Mouse (Mus musculus): ENCODE measurements around the gene Apol9b. TPM values are rescaled to one million over a fixed set of nuclear protein-coding genes. Genes with fewer than 3 reads are reported as not detected.
"Not testable (repeated sequence)": the region's sequence is repeated elsewhere in the genome, so short reads cannot be mapped to it uniquely, and the experiment has no call there.

The Apol9b gene
- not detected in 2 replicates for polyA plus RNA-seq (2014; fragmentation: Nextera tagmentation; extraction: Ambion mirVana)

DNA sequence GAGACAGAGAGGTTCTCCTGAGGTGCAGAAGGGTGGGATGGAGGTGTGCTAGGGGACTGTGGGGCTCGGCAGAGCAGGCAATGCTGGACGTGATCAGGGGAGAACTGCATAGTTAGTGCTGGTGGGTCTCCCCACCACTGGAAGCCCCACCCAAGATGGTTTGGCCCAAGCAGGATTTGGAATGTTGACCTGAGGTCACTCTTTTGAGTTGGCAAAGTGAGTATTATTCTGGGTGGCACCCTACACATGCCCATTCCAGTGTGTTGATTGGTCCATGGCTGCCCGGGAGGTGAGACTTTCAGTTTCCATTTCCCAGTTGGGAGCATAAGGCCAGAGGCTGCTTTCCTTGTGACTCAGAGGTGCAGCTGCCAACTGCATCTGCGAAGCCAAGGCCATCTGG lies at the start of gene Apol9b:
Gene Apol9b, plus strand, starts transcription at position 301 of the 400 bp plus-strand sequence.
- not testable (repeated sequence) for H3K9me3 ChIP-seq (ENCODE audit: control insufficient read depth, low read length); H3K4me1 ChIP-seq (ENCODE audit: control insufficient read depth, insufficient read depth, low read length); H3K27ac ChIP-seq (replicated peaks; ENCODE audit: low read depth, low read length); DNase-seq; H3K36me3 ChIP-seq (ENCODE audit: control insufficient read depth, insufficient read depth, low read length); ATAC-seq (ENCODE audit: low FRiP score, low TSS enrichment); H3K4me2 ChIP-seq (ENCODE audit: low read length); H3K27me3 ChIP-seq (ENCODE audit: control insufficient read depth, insufficient read depth, low read length); H3K4me3 ChIP-seq (replicated peaks; ENCODE audit: low read depth, low read length); H3K9ac ChIP-seq (replicated peaks; ENCODE audit: low read length)
- WGBS, result 86% methylated on average over 1 of the region's 4 CpGs

DNA sequence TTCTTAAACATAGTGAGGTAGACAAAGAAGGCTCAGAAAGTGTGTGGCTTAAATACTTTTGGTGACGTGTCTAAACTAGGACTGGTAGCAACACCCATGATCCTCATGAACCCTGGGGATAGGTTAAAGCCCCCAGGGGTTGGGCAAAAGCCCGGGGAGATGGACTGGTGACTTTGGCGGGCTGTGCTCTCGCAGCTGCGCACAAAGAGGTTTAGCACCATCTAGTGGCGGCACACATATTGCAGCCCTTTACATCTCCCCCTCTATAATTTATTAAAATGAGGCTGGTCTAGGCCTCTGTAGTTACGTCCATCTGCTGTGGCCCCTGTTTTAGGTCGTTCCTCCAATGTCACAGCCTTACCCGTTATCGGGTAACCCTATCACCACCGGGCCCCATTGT lies 44.9 kb upstream of the Apol9b start:
- WGBS, result 15% methylated on average over 8 of the region's 11 CpGs
- H3K9ac ChIP-seq (replicated peaks; ENCODE audit: low read length); H3K4me3 ChIP-seq (replicated peaks; ENCODE audit: low read depth, low read length); H3K27ac ChIP-seq (replicated peaks; ENCODE audit: low read depth, low read length); H3K4me2 ChIP-seq (ENCODE audit: low read length); H3K27me3 ChIP-seq (ENCODE audit: control insufficient read depth, insufficient read depth, low read length); ATAC-seq (ENCODE audit: low FRiP score, low TSS enrichment); H3K4me1 ChIP-seq (ENCODE audit: control insufficient read depth, insufficient read depth, low read length); H3K9me3 ChIP-seq (ENCODE audit: control insufficient read depth, low read length); H3K36me3 ChIP-seq (ENCODE audit: control insufficient read depth, insufficient read depth, low read length): not testable (repeated sequence)
- peak; percentile 71 for DNase-seq

DNA sequence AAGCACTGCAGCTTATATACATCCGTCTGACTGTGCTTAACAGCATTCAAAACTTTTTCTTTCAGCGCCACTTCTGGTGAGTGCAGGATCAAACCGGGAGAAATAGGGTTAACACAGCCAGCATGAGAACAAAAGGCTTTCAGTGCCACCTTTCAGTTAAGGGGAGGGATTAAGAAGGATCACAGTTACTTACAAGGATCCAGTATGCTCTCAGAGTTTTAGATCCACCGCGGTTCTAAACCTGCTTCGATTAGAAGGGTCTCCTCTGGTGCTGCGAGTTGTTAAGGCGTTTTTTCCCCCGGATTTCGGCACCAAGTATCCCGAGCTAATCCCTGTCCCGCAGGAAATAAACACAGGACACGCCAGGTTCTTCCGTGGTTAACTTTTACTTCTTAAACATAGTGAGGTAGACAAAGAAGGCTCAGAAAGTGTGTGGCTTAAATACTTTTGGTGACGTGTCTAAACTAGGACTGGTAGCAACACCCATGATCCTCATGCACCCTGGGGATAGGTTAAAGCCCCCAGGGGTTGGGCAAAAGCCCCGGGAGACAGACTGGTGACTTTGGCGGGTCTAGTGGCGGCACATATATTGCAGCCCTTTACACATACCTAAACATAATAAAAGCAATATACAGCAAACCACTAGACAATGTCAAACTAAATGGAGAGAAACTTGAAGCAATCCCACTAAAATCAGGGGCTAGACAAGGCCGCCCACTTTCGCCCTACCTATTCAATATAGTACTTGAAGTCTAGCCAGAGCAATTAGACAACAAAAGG lies 37.1 kb upstream of the Apol9b start:
- H3K9ac ChIP-seq (replicated peaks; ENCODE audit: low read length); H3K9me3 ChIP-seq (ENCODE audit: control insufficient read depth, low read length); ATAC-seq (ENCODE audit: low FRiP score, low TSS enrichment); H3K4me1 ChIP-seq (ENCODE audit: control insufficient read depth, insufficient read depth, low read length); H3K36me3 ChIP-seq (ENCODE audit: control insufficient read depth, insufficient read depth, low read length); H3K27me3 ChIP-seq (ENCODE audit: control insufficient read depth, insufficient read depth, low read length); H3K27ac ChIP-seq (replicated peaks; ENCODE audit: low read depth, low read length): not testable (repeated sequence)
- Histone ChIP-seq H3K4me2 (ENCODE audit: low read length) (peak overlapping the region; percentile 42), H3K4me3 (replicated peaks; ENCODE audit: low read depth, low read length) (0 out of 2 replicates have a peak overlapping the region, but pooled peaks have one; percentile 0)
- 8% methylated on average over 19 of the region's 20 CpGs for WGBS
- peak; percentile 41 for DNase-seq

DNA sequence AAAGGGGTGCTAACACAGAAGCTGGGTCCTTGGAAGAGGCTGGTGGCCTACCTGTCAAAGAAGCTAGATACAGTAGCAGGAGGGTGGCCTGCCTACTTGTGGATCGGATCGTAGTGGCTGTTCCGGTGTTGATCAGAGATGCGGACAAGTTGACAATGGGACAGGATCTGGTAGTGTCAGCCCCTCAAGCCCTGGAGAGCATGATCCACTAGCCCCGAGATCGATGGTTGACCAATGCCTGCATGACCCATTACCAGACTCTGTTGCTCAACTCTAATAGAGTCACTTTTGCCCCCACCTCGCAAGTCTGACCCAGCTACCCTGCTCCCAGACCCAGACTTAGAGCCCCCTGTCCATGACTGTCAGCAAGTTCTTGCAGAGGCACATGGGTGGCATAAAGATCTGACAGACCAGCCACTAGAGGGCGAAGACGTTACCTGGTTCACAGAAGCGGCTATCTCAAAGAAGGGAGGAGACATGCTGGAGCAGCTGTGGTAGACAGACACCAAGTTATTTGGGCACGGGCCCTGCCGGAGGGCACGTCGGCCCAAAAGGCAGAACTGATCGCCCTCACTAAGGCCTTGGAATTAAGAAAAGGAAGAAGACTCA lies 34.0 kb upstream of the Apol9b start:
- H3K36me3 ChIP-seq (ENCODE audit: control insufficient read depth, insufficient read depth, low read length); H3K4me1 ChIP-seq (ENCODE audit: control insufficient read depth, insufficient read depth, low read length); H3K9ac ChIP-seq (replicated peaks; ENCODE audit: low read length); H3K27me3 ChIP-seq (ENCODE audit: control insufficient read depth, insufficient read depth, low read length); ATAC-seq (ENCODE audit: low FRiP score, low TSS enrichment); H3K4me2 ChIP-seq (ENCODE audit: low read length); H3K9me3 ChIP-seq (ENCODE audit: control insufficient read depth, low read length); H3K4me3 ChIP-seq (replicated peaks; ENCODE audit: low read depth, low read length); H3K27ac ChIP-seq (replicated peaks; ENCODE audit: low read depth, low read length): not testable (repeated sequence)
- WGBS, result 53% methylated on average over 12 of the region's 15 CpGs
- peak; percentile 12 for DNase-seq

DNA sequence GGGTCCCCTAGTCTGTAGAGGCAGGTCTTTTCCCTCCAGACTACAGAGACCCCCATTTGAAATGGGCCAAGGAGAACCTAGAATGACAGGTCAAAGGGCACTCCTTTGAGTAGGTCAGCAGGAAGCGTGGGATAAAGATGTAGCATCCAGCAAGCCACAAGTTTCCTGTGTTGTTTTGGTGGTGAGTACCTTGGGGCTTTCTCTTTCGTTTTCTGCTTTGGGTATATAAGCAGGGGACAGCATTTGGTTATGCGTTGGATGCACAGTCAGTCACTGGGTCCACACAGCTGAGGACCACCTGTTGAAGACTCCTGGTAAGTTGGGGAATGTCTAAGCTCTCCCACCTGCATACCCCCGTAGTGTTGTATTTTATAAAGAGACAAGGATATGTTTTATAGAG lies 30.2 kb upstream of the Apol9b start, which contains the start of gene Apol7e:
Gene Apol7e, plus strand, starts transcription at position 202 of the 400 bp plus-strand sequence.
- H3K27ac ChIP-seq (replicated peaks; ENCODE audit: low read depth, low read length); H3K27me3 ChIP-seq (ENCODE audit: control insufficient read depth, insufficient read depth, low read length); DNase-seq; H3K4me3 ChIP-seq (replicated peaks; ENCODE audit: low read depth, low read length); H3K4me1 ChIP-seq (ENCODE audit: control insufficient read depth, insufficient read depth, low read length); ATAC-seq (ENCODE audit: low FRiP score, low TSS enrichment); H3K9ac ChIP-seq (replicated peaks; ENCODE audit: low read length); H3K36me3 ChIP-seq (ENCODE audit: control insufficient read depth, insufficient read depth, low read length); H3K4me2 ChIP-seq (ENCODE audit: low read length); H3K9me3 ChIP-seq (ENCODE audit: control insufficient read depth, low read length): not testable (repeated sequence)
- 73% methylated on average over 4 of the region's 4 CpGs for WGBS

DNA sequence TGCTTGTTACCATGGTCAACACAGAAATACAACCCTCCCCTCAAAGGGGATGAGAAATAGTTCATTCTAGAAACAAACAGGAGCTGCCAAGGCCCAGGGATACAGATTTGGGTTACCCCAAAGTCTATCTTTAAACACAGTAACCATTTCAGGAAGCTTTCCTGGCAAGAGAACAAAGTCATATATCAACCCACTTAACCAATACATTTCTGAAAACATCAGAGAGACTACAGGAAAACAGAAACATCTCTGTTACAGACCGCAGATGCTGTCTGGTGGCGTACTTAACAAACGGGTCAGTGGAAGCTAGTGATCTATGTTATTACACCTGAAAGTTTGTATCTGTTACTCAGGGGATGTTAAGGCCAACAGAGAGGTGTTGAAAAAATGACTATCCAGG lies 23.5 kb upstream of the Apol9b start:
- H3K4me2 ChIP-seq (ENCODE audit: low read length); H3K9me3 ChIP-seq (ENCODE audit: control insufficient read depth, low read length); H3K27me3 ChIP-seq (ENCODE audit: control insufficient read depth, insufficient read depth, low read length); H3K4me1 ChIP-seq (ENCODE audit: control insufficient read depth, insufficient read depth, low read length); H3K27ac ChIP-seq (replicated peaks; ENCODE audit: low read depth, low read length); ATAC-seq (ENCODE audit: low FRiP score, low TSS enrichment); H3K9ac ChIP-seq (replicated peaks; ENCODE audit: low read length); H3K4me3 ChIP-seq (replicated peaks; ENCODE audit: low read depth, low read length); H3K36me3 ChIP-seq (ENCODE audit: control insufficient read depth, insufficient read depth, low read length); DNase-seq: not testable (repeated sequence)
- WGBS, result 95% methylated on average over 3 of the region's 3 CpGs

DNA sequence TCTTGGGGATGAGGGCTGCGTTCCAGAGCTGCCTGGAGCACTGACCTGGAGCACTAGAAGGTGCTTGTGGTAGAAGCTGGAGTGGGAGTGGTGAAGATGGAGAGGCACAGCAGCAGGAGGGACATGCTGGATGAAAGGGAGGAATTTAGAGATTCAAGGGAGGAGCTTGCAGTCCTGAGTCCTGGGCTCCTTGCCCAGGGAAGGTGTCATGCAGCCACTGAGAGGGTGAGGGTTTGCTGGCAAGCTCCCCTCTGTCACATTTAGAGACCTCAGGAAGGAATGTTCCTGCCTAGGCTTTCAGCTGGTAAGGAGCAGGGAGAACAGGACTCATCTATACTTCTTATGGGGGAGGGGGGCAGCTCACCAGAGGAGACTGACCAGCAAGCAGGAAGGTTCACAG lies 19.9 kb upstream of the Apol9b start:
- not testable (repeated sequence) for H3K4me1 ChIP-seq (ENCODE audit: control insufficient read depth, insufficient read depth, low read length); H3K9ac ChIP-seq (replicated peaks; ENCODE audit: low read length); H3K4me2 ChIP-seq (ENCODE audit: low read length); H3K9me3 ChIP-seq (ENCODE audit: control insufficient read depth, low read length); H3K4me3 ChIP-seq (replicated peaks; ENCODE audit: low read depth, low read length); H3K36me3 ChIP-seq (ENCODE audit: control insufficient read depth, insufficient read depth, low read length); H3K27me3 ChIP-seq (ENCODE audit: control insufficient read depth, insufficient read depth, low read length); DNase-seq; H3K27ac ChIP-seq (replicated peaks; ENCODE audit: low read depth, low read length); ATAC-seq (ENCODE audit: low FRiP score, low TSS enrichment)
- no CpG with 5 or more reads among the region's 1 CpGs for WGBS

DNA sequence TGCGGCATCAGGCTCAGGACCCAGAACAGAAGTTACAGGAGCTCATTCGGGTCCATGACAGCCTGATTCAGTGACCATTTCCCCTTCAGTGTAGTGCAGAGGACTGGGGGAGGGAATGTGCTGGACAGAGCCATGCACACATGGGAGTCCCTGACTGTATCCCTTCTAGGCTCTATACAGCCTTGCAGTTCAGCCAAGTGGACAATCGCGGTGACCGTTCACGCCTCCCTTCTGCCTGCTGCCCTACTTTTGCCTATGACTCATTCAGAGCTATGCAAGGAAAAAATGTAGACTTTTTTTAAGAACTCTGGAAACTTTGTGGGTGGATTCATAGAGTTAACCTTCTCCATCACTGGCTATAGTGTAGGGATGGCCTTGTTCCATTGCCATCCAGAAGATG lies 10.6 kb upstream of the Apol9b start:
- H3K36me3 ChIP-seq (ENCODE audit: control insufficient read depth, insufficient read depth, low read length); H3K4me1 ChIP-seq (ENCODE audit: control insufficient read depth, insufficient read depth, low read length); H3K9me3 ChIP-seq (ENCODE audit: control insufficient read depth, low read length); H3K4me2 ChIP-seq (ENCODE audit: low read length); ATAC-seq (ENCODE audit: low FRiP score, low TSS enrichment); DNase-seq; H3K27ac ChIP-seq (replicated peaks; ENCODE audit: low read depth, low read length); H3K4me3 ChIP-seq (replicated peaks; ENCODE audit: low read depth, low read length); H3K27me3 ChIP-seq (ENCODE audit: control insufficient read depth, insufficient read depth, low read length); H3K9ac ChIP-seq (replicated peaks; ENCODE audit: low read length): not testable (repeated sequence)
- WGBS, result 85% methylated on average over 2 of the region's 6 CpGs

DNA sequence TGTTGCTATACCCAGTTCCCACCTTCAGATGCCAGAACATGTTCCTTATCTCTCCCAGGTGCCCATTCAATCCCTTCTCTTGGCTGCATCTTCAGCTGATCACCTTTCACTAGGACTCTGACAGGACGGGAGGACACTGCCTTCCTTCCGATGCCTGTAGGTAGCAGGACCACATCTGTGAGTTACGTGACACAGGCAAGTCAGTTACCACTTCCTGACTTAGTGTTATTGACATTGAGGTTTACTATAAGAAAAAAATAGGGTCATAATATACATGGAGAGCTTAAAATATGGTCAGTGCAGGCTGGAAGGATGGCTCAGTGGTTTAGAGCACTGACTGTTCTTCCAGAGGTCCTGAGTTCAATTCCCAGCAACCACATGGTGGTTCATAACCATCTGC lies 7.3 kb upstream of the Apol9b start:
- ATAC-seq (ENCODE audit: low FRiP score, low TSS enrichment); H3K4me3 ChIP-seq (replicated peaks; ENCODE audit: low read depth, low read length); H3K4me1 ChIP-seq (ENCODE audit: control insufficient read depth, insufficient read depth, low read length); H3K4me2 ChIP-seq (ENCODE audit: low read length); DNase-seq; H3K9ac ChIP-seq (replicated peaks; ENCODE audit: low read length); H3K27ac ChIP-seq (replicated peaks; ENCODE audit: low read depth, low read length); H3K9me3 ChIP-seq (ENCODE audit: control insufficient read depth, low read length); H3K36me3 ChIP-seq (ENCODE audit: control insufficient read depth, insufficient read depth, low read length); H3K27me3 ChIP-seq (ENCODE audit: control insufficient read depth, insufficient read depth, low read length): not testable (repeated sequence)
- no CpG with 5 or more reads among the region's 3 CpGs for WGBS
